Mouse (Mus musculus): ENCODE data around the gene Tmprss11b. TPM values are rescaled to one million over a fixed set of nuclear protein-coding genes. Genes with fewer than 3 reads are reported as not detected.

The Tmprss11b gene
- polyA plus RNA-seq, 1 experiment from 2014 or later = not detected

Other genes starting within 250 kb of the Tmprss11b start
- not detected in 2 replicates for gene Tmprss11a, start 207.4 kb downstream of the Tmprss11b start, polyA plus RNA-seq (2016; fragmentation: Nextera tagmentation; extraction: Ambion mirVana)
- not detected in 2 replicates for gene Tmprss11g, start 157.8 kb downstream of the Tmprss11b start, polyA plus RNA-seq (2016; fragmentation: Nextera tagmentation; extraction: Ambion mirVana)
- 0.04 TPM in 1 of 2 replicates, not detected in the other for gene Tmprss11f, start 43.9 kb downstream of the Tmprss11b start, polyA plus RNA-seq (2016; fragmentation: Nextera tagmentation; extraction: Ambion mirVana)
- not detected in 2 replicates for gene Tmprss11e, start 69.5 kb upstream of the Tmprss11b start, polyA plus RNA-seq (2016; fragmentation: Nextera tagmentation; extraction: Ambion mirVana)
- gene Ythdc1, start 127.9 kb upstream of the Tmprss11b start, polyA plus RNA-seq (2016; fragmentation: Nextera tagmentation; extraction: Ambion mirVana) = 34.8 and 43.0 TPM in 2 replicates
- gene Ugt2b34, start 230.6 kb upstream of the Tmprss11b start, polyA plus RNA-seq (2016; fragmentation: Nextera tagmentation; extraction: Ambion mirVana) = not detected in 2 replicates